Mouse (Mus musculus): ENCODE results near the gene Olfr994.

GRCm38 (mm10) chr2:85443539-85443938, 7.3 kb upstream of the Olfr994 start, which contains the start of gene Olfr995:
- TF ChIP-seq CTCF (IDR thresholded peaks at IDR 0.05; ENCODE audit: insufficient read depth, low read length), result no peak
- no peak for TF ChIP-seq POLR2A (IDR thresholded peaks at IDR 0.05; ENCODE audit: borderline replicate concordance, extremely low read depth, low read depth, low read length)
